Mouse (Mus musculus): Measurements from ENCODE around the gene Iqcf5.

Iqcf5 gene

DNA sequence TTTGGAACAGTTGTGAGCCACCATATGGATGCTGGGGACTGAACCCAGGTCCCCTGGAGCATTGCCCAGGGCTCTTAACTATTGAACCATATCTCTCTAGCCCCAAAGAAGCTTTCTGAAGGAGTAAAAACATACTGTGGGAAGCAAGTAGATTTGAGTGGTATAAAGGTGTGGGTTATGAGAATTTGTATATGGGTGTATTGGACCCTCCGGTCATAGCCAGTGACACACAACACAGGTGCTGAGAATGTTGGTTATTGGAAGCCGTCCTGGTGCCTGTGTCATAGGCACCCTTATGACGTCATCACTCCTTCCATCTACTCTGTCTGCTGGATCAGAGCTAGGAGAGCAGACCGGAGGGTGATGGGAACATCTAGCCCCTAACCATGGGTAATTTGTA lies at the start of gene Iqcf5:
Gene Iqcf5, plus strand, starts transcription at position 301 of the 400 bp plus-strand sequence.
- no peak for DNase-seq (ENCODE audit: low read depth, low spot score)
- Histone ChIP-seq H3K27me3 (ENCODE audit: control insufficient read depth, insufficient read depth, low read length, poor library complexity, severe bottlenecking) (no peaks in the 10 kb centered on the region), H3K36me3 (ENCODE audit: control insufficient read depth, insufficient read depth, low read length, poor library complexity, severe bottlenecking) (no peaks in the 10 kb centered on the region)

- peak; percentile 36 for DNase-seq (ENCODE audit: low read depth, low spot score)
- H3K36me3 ChIP-seq (ENCODE audit: control insufficient read depth, insufficient read depth, low read length, poor library complexity, severe bottlenecking): no peaks in the 10 kb centered on the region
- H3K27me3 ChIP-seq (ENCODE audit: control insufficient read depth, insufficient read depth, low read length, poor library complexity, severe bottlenecking): no peaks in the 10 kb centered on the region; the same call in 1 of the 2 replicates
Measured at GRCm38 (mm10) chr9:106464751-106465541, 49.4 kb upstream of the Iqcf5 start.

DNA sequence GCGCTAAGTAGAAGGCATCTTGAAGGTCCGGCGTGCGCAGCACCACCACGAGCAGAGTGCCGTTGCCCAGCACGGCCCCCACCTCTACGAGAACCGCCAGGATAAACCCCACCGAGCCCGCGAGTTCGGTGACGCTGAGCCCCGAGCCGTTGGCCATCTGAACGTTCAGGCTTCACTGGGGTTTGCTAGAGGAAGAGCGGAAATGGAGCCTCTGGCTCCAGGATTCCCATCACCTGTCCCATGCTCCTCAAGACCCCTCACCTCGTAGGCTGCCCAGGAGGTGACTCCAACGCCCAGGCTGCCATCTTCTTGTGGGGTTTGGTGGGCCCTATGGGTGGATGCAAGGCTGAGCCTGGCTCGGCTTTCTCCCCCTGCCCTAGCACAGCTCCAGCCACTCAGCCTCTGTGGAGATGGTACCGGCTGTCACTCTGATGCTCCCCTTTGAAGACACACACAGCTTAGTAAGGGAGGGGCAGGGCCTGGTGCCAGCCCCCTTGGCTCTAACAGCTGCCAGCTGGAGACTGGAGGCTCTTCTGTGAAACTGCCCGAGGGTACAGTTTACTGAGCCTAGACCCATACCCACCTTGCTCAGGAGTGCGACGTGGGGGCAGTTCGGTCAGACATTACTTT lies 48.7 kb upstream of the Iqcf5 start, which contains the start of gene Gpr62:
Gene Gpr62, minus strand, starts transcription at position 368 of the 630 bp plus-strand sequence.
- H3K36me3 ChIP-seq (ENCODE audit: control insufficient read depth, insufficient read depth, low read length, poor library complexity, severe bottlenecking): no peaks in the 10 kb centered on the region
- no peaks in the 10 kb centered on the region; the same call in 1 of the 2 replicates for H3K27me3 ChIP-seq (ENCODE audit: control insufficient read depth, insufficient read depth, low read length, poor library complexity, severe bottlenecking)
- no peak for DNase-seq (ENCODE audit: low read depth, low spot score)

DNA sequence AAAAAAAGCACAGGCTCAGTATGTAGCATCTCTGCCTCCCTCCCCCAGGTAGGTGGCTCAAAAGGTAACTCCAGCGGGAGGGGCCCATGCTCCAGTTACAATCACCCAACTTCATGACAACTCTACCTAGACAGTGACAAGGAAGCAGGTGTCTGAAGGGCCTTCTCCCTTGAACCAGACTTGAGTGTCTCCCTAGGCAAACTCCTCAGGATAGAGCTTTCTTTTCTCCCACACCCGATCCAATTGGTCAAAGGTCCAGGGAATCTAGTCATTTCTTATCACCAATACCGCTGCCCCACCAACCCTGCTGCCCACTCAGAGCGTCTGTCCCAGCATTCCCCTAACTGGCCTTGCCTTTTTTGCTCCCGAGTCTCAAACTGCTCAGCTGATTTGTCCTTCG lies 47.7 kb upstream of the Iqcf5 start:
- no peak for DNase-seq (ENCODE audit: low read depth, low spot score)
- H3K27me3 ChIP-seq (ENCODE audit: control insufficient read depth, insufficient read depth, low read length, poor library complexity, severe bottlenecking): no peaks in the 10 kb centered on the region; the same call in 1 of the 2 replicates

DNA sequence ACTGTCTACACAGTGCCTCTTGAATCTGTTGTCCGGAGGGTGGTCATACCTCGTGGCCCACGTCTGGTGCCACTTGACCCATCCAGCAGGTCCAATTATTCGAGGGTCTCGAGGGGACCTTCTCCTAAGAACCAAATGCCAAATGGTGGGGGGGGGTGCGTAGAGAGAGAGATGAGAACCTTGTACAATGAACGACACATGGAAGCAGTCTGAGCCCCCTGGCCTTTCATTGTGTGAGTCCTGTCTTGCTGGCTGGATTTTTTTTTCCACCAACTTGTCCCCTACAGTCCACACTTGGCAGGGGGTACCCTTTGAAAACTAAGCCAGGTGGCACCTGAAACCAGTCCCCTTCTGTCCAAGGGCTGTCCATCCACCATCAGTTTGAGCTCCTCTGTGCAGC lies 46.6 kb upstream of the Iqcf5 start:
- H3K27me3 ChIP-seq (ENCODE audit: control insufficient read depth, insufficient read depth, low read length, poor library complexity, severe bottlenecking): no peaks in the 10 kb centered on the region; the same call in 1 of the 2 replicates
- DNase-seq (ENCODE audit: low read depth, low spot score): no peak

More for the DNA sequence above, 47.7 kb upstream of the Iqcf5 start:
- H3K36me3 ChIP-seq (ENCODE audit: control insufficient read depth, insufficient read depth, low read length, poor library complexity, severe bottlenecking): no peaks in the 10 kb centered on the region; the same call in 1 of the 2 replicates

GRCm38 (mm10) chr9:106469317-106469716 lies 45.1 kb upstream of the Iqcf5 start:
- Histone ChIP-seq H3K36me3 (ENCODE audit: control insufficient read depth, insufficient read depth, low read length, poor library complexity, severe bottlenecking) (peaks cover 4% of the 10 kb centered on the region; the same call in 1 of the 2 replicates), H3K27me3 (ENCODE audit: control insufficient read depth, insufficient read depth, low read length, poor library complexity, severe bottlenecking) (no peaks in the 10 kb centered on the region)
- DNase-seq (ENCODE audit: low read depth, low spot score): peak; percentile 43

More for the DNA sequence above, 46.6 kb upstream of the Iqcf5 start:
- H3K36me3 ChIP-seq (ENCODE audit: control insufficient read depth, insufficient read depth, low read length, poor library complexity, severe bottlenecking): no peaks in the 10 kb centered on the region; the same call in 1 of the 2 replicates

- peaks cover 4% of the 10 kb centered on the region; the same call in 1 of the 2 replicates for H3K36me3 ChIP-seq (ENCODE audit: control insufficient read depth, insufficient read depth, low read length, poor library complexity, severe bottlenecking)
- DNase-seq (ENCODE audit: low read depth, low spot score): no peak
- H3K27me3 ChIP-seq (ENCODE audit: control insufficient read depth, insufficient read depth, low read length, poor library complexity, severe bottlenecking): no peaks in the 10 kb centered on the region
Measured at GRCm38 (mm10) chr9:106469776-106470175, 44.6 kb upstream of the Iqcf5 start.

GRCm38 (mm10) chr9:106470991-106471750 lies 43.2 kb upstream of the Iqcf5 start:
- Histone ChIP-seq H3K36me3 (ENCODE audit: control insufficient read depth, insufficient read depth, low read length, poor library complexity, severe bottlenecking) (peaks cover 4% of the 10 kb centered on the region; the same call in 1 of the 2 replicates), H3K27me3 (ENCODE audit: control insufficient read depth, insufficient read depth, low read length, poor library complexity, severe bottlenecking) (no peaks in the 10 kb centered on the region)
- no peak for DNase-seq (ENCODE audit: low read depth, low spot score)

GRCm38 (mm10) chr9:106471892-106472291 lies 42.5 kb upstream of the Iqcf5 start:
- DNase-seq (ENCODE audit: low read depth, low spot score): no peak
- no peaks in the 10 kb centered on the region for H3K27me3 ChIP-seq (ENCODE audit: control insufficient read depth, insufficient read depth, low read length, poor library complexity, severe bottlenecking)
- H3K36me3 ChIP-seq (ENCODE audit: control insufficient read depth, insufficient read depth, low read length, poor library complexity, severe bottlenecking): peaks cover 4% of the 10 kb centered on the region; the same call in 1 of the 2 replicates

DNA sequence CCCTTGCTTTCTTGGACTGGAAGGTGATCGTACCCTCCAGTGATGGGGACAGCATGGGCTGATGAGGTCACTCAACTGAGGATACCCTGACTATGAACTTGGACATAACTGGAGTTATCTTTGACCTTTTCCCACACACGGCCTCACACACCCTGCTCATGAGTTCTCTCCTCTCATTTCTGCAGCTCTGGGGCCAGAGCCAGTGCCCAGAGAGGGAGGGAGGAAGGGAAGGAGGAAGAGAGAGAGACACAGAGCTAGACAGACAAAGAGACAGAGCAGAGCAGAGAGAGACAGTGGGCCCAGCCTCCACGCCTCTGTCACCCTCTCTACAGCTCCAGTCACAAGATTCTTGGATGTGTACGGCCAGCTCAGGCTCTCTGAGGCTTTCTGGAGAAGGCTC lies 42.1 kb upstream of the Iqcf5 start:
- H3K27me3 ChIP-seq (ENCODE audit: control insufficient read depth, insufficient read depth, low read length, poor library complexity, severe bottlenecking): no peaks in the 10 kb centered on the region
- peaks cover 4% of the 10 kb centered on the region; the same call in 1 of the 2 replicates for H3K36me3 ChIP-seq (ENCODE audit: control insufficient read depth, insufficient read depth, low read length, poor library complexity, severe bottlenecking)
- DNase-seq (ENCODE audit: low read depth, low spot score): no peak

GRCm38 (mm10) chr9:106473081-106473752 lies 41.2 kb upstream of the Iqcf5 start:
- Histone ChIP-seq H3K27me3 (ENCODE audit: control insufficient read depth, insufficient read depth, low read length, poor library complexity, severe bottlenecking) (no peaks in the 10 kb centered on the region), H3K36me3 (ENCODE audit: control insufficient read depth, insufficient read depth, low read length, poor library complexity, severe bottlenecking) (peaks cover 4% of the 10 kb centered on the region; the same call in 1 of the 2 replicates)
- no peak for DNase-seq (ENCODE audit: low read depth, low spot score)

DNA sequence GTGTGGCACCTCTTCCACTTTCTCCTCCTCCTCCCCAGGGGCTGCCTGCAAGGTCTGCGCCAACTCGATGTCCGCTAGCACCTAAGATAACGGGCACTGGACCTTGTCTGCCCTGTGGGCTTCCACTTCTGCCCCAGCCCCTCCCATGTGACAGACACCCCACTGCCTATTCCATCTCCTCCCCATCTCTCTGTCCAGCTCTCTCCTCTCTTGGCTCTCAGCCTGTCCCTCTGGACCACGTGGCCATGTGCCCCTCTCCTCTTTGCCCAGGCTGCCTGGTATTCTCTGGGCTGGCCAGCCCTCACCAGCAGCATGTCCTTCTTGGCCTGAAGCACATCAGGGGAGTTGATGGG lies 40.6 kb upstream of the Iqcf5 start:
- no peak for DNase-seq (ENCODE audit: low read depth, low spot score)
- Histone ChIP-seq H3K27me3 (ENCODE audit: control insufficient read depth, insufficient read depth, low read length, poor library complexity, severe bottlenecking) (no peaks in the 10 kb centered on the region), H3K36me3 (ENCODE audit: control insufficient read depth, insufficient read depth, low read length, poor library complexity, severe bottlenecking) (peaks cover 4% of the 10 kb centered on the region; the same call in 1 of the 2 replicates)

DNA sequence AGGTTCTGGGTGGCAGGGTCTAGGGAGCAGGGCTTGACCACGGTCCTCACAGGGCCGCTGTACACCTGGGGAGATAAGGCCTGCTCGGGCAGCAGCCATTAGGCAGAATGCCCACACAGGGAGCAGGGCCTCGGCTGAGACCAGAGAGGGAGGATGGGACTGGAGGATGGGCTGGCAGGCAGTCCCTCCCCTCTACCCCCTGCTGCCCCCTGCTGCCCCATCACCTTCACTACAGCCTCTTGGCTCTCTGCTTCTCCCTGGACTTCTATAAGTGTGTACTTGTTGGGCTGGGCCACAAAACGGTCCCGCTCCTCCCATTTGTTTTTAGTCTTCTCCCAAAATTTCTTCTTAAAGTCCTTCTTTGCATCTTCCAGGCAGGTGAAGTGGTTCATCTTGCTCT lies 39.9 kb upstream of the Iqcf5 start:
- Histone ChIP-seq H3K27me3 (ENCODE audit: control insufficient read depth, insufficient read depth, low read length, poor library complexity, severe bottlenecking) (no peaks in the 10 kb centered on the region), H3K36me3 (ENCODE audit: control insufficient read depth, insufficient read depth, low read length, poor library complexity, severe bottlenecking) (peaks cover 4% of the 10 kb centered on the region; the same call in 1 of the 2 replicates)
- DNase-seq (ENCODE audit: low read depth, low spot score): peak; percentile 77

- Histone ChIP-seq H3K36me3 (ENCODE audit: control insufficient read depth, insufficient read depth, low read length, poor library complexity, severe bottlenecking) (peaks cover 4% of the 10 kb centered on the region; the same call in 1 of the 2 replicates), H3K27me3 (ENCODE audit: control insufficient read depth, insufficient read depth, low read length, poor library complexity, severe bottlenecking) (no peaks in the 10 kb centered on the region)
- no peak for DNase-seq (ENCODE audit: low read depth, low spot score)
Measured at GRCm38 (mm10) chr9:106475046-106475445, 39.3 kb upstream of the Iqcf5 start.
